Mouse (Mus musculus): ENCODE results near the gene Mns1.

DNA sequence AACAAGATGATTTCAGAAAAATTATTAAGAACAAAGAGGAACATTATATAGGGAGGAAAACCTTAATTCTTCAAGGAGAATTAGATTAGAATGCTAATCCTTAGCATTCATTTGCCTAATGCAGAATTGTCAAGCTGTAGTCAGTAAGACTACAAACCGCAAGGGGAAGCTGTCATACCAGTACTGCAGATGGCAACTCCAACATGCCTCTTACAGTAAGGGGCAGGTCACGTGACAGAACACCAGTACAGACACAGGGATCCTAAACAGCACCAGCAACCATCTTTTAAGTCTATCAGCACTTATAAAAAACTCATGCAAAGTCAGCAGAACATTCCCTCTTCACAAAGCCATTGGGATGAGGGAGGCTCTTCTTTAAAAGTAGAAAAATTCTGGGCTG lies 55.7 kb downstream of the Mns1 start:
- TF ChIP-seq POLR2A (IDR thresholded peaks at IDR 0.05; ENCODE audit: insufficient read depth, low read depth, low read length), result no peak
- no peak for TF ChIP-seq CTCF (IDR thresholded peaks at IDR 0.05)
- TF ChIP-seq EP300 (IDR thresholded peaks at IDR 0.05; ENCODE audit: insufficient read depth, low read depth, low read length), result no peak

All from heart, adult 2 months (tissue).